Mouse (Mus musculus): ENCODE data around the gene Gm45808. TPM values are rescaled to one million over a fixed set of nuclear protein-coding genes. Genes with fewer than 3 reads are reported as not detected.

The Gm45808 gene
- total RNA-seq, 2 experiments from 2014 or later, result 4.0 to 5.1 TPM

- intact Hi-C loops (cut with DNase I), result no loop called here
- no peak for DNase-seq (ENCODE audit: low spot score)
Observed at GRCm38 (mm10) chr7:45457204-45458060, 29.2 kb downstream of the Gm45808 start.

- intact Hi-C loops (cut with DNase I), result no loop called here
- DNase-seq (ENCODE audit: low spot score), result no peak
Observed at GRCm38 (mm10) chr7:45456721-45457203, 29.8 kb downstream of the Gm45808 start.

- intact Hi-C loops (cut with DNase I), result no loop called here
- DNase-seq (ENCODE audit: low spot score), result no peak
Observed at GRCm38 (mm10) chr7:45455932-45456696, 30.5 kb downstream of the Gm45808 start.

GRCm38 (mm10) chr7:45454971-45455370 is 31.6 kb downstream of the Gm45808 start:
- intact Hi-C loops (cut with DNase I), result no loop called here
- DNase-seq (ENCODE audit: low spot score), result no peak

- DNase-seq (ENCODE audit: low spot score), result peak; percentile 49
Observed at GRCm38 (mm10) chr7:45451344-45451982, 35.1 kb downstream of the Gm45808 start.

GRCm38 (mm10) chr7:45449974-45450373 is 36.6 kb downstream of the Gm45808 start:
- intact Hi-C loops (cut with DNase I), result loop anchor here (2.0 kb wide), 1 partner anchor 111 kb away; no protein-coding TSS in a partner anchor

More at GRCm38 (mm10) chr7:45451344-45451982, 35.1 kb downstream of the Gm45808 start:
- intact Hi-C loops (cut with DNase I), result loop anchor here (2.0 kb wide), 1 partner anchor 109 kb away; no protein-coding TSS in a partner anchor

GRCm38 (mm10) chr7:45447325-45447990 is 39.2 kb downstream of the Gm45808 start:
- DNase-seq (ENCODE audit: low spot score), result no peak
- intact Hi-C loops (cut with DNase I), result no loop called here

More at GRCm38 (mm10) chr7:45449974-45450373, 36.6 kb downstream of the Gm45808 start:
- DNase-seq (ENCODE audit: low spot score), result no peak

- intact Hi-C loops (cut with DNase I), result no loop called here
Observed at GRCm38 (mm10) chr7:45446589-45446988, 40.0 kb downstream of the Gm45808 start.

GRCm38 (mm10) chr7:45443526-45444420 is 42.8 kb downstream of the Gm45808 start:
- no peak for DNase-seq (ENCODE audit: low spot score)
- intact Hi-C loops (cut with DNase I), result no loop called here

More at GRCm38 (mm10) chr7:45446589-45446988, 40.0 kb downstream of the Gm45808 start:
- DNase-seq (ENCODE audit: low spot score), result no peak

GRCm38 (mm10) chr7:45437521-45438276 is 48.9 kb downstream of the Gm45808 start, which contains the start of gene Ruvbl2:
Ruvbl2 (minus strand) TSS chr7:45438096.
- DNase-seq (ENCODE audit: low spot score), result no peak
- intact Hi-C loops (cut with DNase I), result no loop called here

GRCm38 (mm10) chr7:45437046-45437445 is 49.6 kb downstream of the Gm45808 start:
- intact Hi-C loops (cut with DNase I), result no loop called here
- no peak for DNase-seq (ENCODE audit: low spot score)

GRCm38 (mm10) chr7:45436444-45436843 is 50.2 kb downstream of the Gm45808 start:
- intact Hi-C loops (cut with DNase I), result no loop called here

GRCm38 (mm10) chr7:45435038-45435437 is 51.6 kb downstream of the Gm45808 start:
- intact Hi-C loops (cut with DNase I), result loop anchor here (2.0 kb wide), 1 partner anchor 28 kb away; no protein-coding TSS in a partner anchor
- no peak for DNase-seq (ENCODE audit: low spot score)

More at GRCm38 (mm10) chr7:45436444-45436843, 50.2 kb downstream of the Gm45808 start:
- no peak for DNase-seq (ENCODE audit: low spot score)

- intact Hi-C loops (cut with DNase I), result loop anchor here (2.0 to 5.0 kb wide), 2 partner anchors 28 to 37 kb away; partner anchors contain the start of gene Snrnp70
- peak; percentile 100 for DNase-seq (ENCODE audit: low spot score)
Observed at GRCm38 (mm10) chr7:45434203-45435015, 52.2 kb downstream of the Gm45808 start, which contains the start of gene Gys1. Gys1 (plus strand) TSS chr7:45434844.

- intact Hi-C loops (cut with DNase I), result loop anchor here (2.0 to 5.0 kb wide), 2 partner anchors 27 to 37 kb away; partner anchors contain the start of gene Snrnp70
- DNase-seq (ENCODE audit: low spot score), result no peak
Observed at GRCm38 (mm10) chr7:45433835-45434202, 52.8 kb downstream of the Gm45808 start.

GRCm38 (mm10) chr7:45426556-45426955 is 60.1 kb downstream of the Gm45808 start:
- no peak for DNase-seq (ENCODE audit: low spot score)

More at GRCm38 (mm10) chr7:45426556-45426955, 60.1 kb downstream of the Gm45808 start:
- intact Hi-C loops (cut with DNase I), result no loop called here

Data from heart, postnatal 25 days (tissue).